Mouse (Mus musculus): ENCODE data around the gene Bcat1. TPM values are rescaled to one million over a fixed set of nuclear protein-coding genes. Genes with fewer than 3 reads are reported as not detected.

Gene Bcat1
- total RNA-seq (2023), result 0.73 TPM

GRCm38 (mm10) chr6:145075548-145076224, at the start of gene Bcat1:
Gene Bcat1, minus strand, starts transcription at chr6:145076184.

GRCm38 (mm10) chr6:145115476-145116097, 39.6 kb upstream of the Bcat1 start, which contains the start of gene Lrmp:
Gene Lrmp, plus strand, starts transcription at chr6:145115653.

Other genes with a start within 250 kb of the Bcat1 start
- 94.2 TPM for gene Lrmp, start 39.5 kb upstream of the Bcat1 start, total RNA-seq (2023)
- 3.6 TPM for gene Casc1, start 134.8 kb upstream of the Bcat1 start, total RNA-seq (2023)
- gene Etfrf1, start 134.9 kb upstream of the Bcat1 start, total RNA-seq (2023), result 8.3 TPM
- gene Kras, start 174.1 kb upstream of the Bcat1 start, total RNA-seq (2023), result 182 TPM

Measured in CD4-positive naive resting alpha-beta T cell, adult 76 days (primary cell).